Mouse (Mus musculus): ENCODE results near the gene Ipo11.
"Not testable (repeated sequence)": the region's sequence is repeated elsewhere in the genome, so short reads cannot be mapped to it uniquely, and the experiment has no call there.

Gene Ipo11

DNA sequence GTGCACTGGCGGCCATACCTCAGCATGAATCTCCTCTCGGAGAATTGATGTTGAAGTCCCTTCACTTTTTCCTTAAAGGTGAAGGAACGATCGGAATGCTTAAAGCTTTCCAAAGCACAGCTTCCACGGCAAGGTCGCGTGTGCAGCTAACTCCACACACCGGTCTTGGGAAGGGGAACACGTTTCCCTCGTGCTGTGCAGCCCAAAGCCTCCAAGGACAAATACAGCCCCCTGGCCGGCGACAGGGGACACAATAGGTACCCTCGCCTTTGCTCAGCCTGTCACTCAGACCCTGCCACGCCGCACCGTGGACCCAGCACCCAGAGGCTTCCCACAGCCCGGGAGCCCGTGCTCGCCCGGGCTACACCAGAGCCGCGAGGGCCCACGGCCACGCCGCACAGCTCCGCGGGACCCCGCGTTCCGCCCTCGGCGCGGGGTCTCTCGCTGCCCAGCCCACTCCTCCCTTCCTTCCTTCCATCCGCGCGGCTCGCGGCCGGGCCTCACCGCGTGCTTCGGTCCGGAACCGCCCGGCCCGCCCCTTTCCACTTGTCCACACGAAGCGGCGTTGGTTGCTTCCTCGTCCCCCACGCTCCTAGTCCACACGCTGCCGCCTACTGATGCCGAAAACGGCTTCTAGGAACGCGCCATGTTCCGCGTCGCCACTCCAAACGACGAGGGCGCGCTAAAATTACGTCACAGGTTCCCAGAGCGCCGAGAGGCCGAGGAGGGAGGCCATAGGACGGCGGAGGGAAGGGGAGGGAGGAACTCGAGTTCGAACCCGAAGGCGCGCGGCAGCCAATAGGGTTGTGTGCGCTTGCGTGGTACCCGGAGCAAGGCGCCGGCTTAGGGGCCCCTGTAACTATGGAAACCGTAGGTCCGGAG, at the start of gene Ipo11:
Gene Ipo11, minus strand, starts transcription at position 703 of the 882 bp plus-strand sequence.
- DNase-seq, result peak; percentile 86

DNA sequence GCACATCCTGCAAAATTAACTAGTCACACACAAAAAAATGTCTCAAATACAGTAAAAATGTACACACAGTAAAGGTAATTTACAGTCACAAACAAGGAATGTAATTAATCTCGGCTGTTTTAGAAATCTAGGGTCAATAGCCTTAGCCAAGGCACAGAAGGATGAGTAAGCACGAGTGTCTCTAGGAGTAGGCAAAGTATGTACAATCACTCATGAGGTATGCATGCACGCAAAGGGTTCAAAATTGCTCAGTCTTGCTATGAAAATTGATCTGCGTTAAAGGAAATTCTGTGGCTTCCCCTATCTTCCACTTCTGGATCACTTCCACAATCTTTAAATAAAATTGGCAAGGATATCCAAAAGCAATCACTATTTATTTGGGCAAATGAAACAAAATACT, 24.7 kb upstream of the Ipo11 start:
- no peak for DNase-seq

DNA sequence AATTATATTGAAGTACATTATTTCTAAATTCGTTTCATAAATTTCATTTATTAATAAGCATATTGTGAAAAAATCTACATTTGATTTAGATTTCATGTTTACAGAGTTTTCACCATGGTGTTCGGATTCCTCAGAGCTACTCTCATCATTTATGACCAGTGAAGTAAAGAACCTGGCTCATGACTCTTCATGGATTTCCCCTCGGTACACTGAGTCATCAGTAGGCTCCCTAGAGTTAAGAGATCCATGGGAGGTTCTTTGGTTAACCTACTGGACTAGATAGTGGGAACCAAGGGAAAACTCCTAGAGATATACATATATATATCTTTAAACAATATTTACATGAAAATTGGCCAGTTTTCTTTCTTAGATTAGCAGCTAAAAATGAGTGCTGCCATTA, 23.8 kb upstream of the Ipo11 start:
- no peak for DNase-seq

DNA sequence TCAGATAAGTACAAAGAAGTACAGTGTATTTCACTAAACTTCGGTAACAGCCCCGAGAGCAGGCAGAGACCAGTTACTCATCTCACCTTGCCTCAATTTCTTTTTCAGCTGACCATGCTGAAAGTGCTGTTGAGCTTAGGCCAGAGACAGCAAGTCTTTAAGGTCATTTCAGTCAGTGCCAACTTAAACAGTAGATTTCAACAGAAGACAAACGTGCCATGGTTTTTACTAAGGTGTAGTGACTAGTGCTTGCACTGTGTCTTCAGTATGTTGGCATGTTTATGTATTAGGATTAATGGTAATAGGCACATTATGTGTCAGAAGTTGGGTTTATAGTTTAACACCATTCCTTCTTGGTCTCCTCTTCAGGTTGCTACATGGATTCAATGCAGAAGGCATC, 21.5 kb upstream of the Ipo11 start:
- no peak for DNase-seq

DNA sequence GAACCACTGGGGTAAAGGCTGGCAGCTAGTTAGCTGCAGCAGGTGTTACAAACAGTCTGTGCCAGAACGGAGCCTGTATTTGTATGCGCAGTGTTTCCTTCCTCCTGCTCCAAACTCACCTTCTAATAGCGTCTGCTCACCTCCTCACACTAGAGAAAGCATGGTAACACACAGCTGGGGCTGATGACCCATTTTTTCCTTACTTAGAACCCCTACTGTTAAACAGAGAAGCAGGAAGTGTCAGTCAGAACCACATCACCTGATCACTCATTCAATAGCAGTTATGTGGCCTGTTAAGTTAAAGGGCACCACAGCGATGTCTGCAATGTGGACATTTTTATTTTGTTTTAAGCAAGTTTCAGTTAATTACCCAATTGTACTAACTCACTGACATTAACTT, 20.8 kb upstream of the Ipo11 start:
- DNase-seq, result no peak

DNA sequence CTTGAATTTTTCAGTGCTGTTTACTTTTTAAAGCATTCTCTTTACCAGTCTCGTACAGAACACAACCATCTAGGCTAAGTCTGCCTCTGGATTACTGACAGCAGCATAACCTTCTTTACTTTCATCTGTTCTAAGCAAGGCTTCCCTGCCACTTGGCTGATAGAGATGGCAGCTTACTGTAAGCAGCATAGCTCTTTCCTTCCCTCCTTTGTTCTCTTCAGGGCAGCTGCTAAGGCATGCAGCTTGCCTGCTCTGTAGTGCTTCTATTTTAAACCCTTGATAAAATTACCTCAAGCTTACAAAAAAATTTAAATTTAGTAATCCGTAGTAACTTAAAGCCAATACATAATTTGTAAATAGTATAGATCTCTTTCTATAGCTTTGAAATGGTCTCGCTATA, 18.1 kb upstream of the Ipo11 start:
- DNase-seq, result no peak

DNA sequence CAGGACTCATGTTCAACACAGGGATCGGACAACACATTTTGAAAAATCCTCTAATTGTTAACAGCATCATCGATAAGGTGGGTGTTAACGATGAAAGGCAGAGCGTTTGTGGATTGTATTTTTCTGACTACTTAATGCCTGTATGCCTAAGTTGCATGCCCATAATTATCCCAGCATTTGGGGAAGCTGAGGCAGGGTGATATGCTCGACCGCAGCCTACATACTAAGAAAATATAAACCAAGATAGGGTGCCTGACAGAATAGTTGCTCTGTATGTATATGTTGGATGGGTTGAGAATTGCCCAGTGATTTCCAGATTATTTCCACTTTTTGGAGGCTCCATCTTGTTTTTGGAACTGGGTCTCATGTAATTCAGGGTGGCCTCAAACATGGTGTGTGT, 10.8 kb upstream of the Ipo11 start:
- DNase-seq, result no peak

DNA sequence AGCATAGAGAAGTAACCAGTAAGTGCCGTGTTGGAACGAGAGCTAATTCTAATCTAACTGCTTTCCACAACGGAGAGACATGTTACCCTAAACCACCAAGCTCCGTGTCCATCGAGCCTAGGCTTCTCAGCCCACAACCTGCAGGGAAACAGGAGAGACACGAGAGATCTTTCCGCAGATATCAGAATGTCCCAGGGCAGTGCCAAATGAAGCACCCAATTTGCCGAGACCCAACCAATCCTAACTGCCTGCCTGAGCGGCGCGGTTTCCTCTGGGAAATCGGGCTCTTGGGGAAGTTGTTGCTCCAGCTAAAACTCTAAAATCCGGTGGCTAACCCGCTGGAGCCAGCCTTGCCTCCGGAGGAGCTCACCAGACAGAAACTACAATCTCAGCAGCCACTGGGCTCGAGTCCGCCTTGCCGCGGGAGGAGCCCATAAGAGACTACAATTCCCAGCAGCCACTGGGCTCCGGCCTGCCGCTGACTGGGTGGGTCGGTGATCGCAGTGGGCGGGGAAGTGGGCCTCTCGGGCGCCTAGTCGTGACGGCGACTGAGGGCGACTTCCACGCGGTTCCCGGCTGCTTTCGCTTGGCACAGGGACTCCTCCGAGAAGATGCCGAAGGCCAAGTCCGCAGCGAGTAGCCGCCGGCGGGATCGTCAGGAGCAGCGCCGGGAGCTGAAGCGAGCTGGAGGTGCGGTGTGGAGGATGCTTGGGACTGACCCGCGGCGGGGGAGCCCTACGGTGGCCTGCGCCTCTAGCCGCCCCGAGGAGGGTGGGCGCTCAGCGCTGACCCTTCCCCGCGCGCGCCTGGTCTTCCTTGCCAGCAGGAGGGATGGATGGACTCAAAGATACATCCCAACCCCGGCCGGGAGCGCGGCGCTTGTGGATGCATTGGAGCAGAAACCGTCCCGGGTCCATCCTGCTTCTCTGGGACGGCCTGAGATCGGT, 10.1 kb upstream of the Ipo11 start, which contains the start of gene Dimt1:
Gene Dimt1, plus strand, starts transcription at position 534 of the 947 bp plus-strand sequence.
- peak; percentile 93 for DNase-seq

DNA sequence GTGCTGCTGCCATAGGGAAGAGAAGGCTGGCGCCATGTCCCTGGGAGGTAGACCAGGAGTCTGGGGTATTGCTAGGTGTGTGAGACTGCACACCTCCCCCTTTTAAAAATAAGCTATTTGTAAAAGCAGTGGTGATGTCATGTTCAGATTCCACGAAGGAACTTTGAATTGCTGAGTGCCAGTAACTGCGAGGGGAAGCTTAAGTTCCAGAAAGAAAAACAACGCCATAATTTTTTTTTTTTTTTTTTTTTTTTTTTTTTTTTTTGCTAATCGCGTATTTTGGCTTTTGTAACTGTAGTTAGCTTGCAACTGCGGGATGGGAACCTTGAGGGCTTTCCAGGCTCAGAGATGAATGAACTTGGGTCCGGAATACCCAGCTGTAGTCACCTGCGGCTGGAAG, 8.8 kb upstream of the Ipo11 start:
- peak; percentile 11 for DNase-seq

DNA sequence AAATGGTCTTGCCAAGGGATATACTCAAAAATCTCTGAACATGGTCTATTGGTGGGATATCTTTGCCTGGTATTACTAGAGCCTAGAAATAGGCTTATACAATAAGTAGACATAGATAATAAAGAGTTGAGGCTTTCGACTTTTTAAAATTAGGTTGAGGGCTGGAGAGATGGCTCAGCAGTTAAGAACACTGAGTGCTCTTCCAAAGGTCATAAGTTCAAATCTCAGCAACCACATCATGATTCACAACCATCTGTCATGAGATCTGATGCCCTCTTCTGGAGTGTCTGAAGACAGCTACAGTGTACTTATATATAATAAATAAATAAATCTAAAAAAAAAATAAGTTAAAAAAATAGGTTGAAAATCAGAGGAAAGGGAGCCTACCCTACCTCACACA, 6.0 kb upstream of the Ipo11 start:
- no peak for DNase-seq

DNA sequence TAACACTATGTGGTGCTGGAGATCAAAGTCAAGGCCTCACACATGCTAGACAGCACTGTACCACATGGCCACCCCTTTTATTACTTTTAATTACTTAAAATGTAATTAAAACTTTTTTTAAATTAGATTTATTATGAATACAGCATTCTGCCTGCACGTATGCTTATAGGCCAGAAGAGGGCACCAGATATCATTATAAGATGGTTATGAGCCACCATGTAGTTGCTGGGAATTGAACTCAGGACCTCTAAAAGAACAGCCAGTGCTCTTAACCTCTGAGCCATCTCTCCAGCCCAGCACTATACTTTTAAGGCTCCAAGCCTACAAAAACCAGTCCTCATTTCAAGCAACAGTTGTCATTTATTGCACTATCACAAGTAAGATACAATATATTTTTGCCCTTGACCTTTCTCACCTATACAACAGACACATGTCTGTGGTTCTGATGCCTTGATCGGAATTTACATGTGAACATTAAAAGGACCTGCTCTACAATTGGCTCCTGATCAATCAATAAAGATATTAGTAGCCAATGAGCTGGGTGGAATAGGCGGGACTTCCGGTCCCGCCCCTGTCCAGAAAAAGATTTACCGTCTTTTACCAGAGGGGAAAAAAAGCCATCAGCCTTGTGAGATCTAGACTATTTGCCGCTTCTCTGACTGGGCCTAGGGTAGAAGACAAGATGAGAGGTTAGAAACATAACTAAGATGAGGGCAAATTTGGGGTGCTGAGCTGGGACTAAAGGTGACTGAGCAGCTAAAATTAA, 4.6 kb upstream of the Ipo11 start:
- DNase-seq, result no peak

DNA sequence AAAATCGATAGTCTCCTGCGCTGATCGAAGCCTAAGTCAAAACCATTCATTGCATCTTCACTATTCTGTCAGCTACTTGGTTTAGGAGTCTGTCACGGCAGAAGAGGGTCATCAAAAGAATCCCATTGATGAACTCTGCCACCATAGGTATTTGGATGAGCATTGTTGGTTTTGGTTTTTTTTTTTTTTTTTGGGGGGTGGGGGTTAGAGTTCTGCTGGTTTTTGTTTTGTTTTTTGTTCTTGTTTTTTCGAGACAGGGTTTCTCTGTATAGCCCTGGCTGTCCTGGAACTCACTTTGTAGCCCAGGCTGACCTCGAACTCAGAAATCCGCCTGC, 347 bp upstream of the Ipo11 start:
- no peak for DNase-seq

DNA sequence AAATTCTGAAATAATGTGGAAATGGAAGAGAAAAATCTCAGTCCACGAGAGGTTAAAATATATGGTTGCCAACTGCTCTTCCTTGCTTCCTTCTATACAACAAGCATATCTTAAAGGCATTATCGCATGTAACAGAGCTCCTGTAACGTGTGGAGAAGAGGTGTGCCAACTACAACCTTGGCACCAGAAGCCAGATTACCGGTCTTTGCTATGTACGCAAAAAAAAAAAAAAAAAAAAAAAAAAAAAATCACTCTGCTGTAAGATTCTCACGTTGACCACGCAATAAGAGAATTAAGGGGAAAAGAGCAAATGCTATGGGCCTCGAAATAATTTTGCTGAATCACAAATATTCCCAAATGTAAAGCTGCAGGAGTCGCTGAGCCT, 895 bp downstream of the Ipo11 start:
- DNase-seq, result no peak

DNA sequence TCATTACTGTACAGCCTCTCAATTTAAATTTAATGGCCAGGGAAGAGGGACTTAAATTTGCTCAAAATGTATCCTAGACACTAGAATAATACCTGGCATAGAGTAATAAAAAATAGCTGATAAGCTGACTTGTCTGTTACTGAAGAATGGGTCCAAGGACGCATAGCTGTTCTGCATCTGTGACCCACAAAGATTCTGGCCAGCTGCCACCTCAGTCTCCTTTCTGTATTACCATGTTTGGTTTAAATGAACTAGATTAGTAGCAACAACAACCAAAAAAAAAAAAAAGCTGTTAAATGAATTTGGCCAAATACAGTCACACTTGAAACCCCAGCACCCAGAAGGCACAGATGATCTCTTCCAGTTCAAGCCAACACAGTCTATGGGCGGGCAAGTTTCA, 7.6 kb downstream of the Ipo11 start:
- DNase-seq, result no peak

DNA sequence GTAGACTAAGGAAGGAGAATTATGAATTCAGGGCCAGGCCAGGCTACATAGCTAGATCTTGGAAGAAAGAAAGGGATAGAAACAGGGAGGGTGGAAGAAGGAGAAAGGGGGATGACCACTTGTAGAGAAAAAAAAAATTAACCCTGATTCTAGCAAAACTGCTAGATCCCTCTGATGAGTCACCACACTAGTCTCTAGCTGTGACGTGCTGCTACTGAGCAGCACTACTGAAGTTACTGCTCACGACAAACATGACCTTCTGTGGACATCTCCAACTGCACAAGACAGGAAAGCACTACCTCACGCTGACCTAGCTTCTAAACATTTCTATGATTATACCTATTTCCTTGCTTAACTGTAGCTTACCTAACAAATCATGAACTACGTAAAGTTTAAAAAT, 8.5 kb downstream of the Ipo11 start:
- DNase-seq, result no peak

DNA sequence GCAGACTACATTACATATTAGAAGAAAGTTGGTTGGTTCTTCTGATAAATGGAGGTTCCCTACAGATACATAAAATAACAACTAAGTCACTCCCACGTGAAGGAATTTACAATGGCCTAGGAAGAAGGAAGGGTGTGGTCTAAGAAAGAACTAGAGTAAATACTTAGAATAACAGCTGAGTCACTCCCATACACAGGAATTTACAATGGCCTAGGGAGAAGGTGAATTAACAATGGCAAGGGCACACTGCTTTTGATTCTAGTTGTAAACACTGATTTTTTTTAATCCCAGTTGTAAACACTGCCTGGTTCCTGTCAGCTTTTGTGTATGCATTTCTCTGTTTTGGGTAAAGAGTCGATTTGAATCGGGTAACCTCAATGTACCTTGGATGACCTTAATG, 10.8 kb downstream of the Ipo11 start:
- DNase-seq, result not testable (repeated sequence)

DNA sequence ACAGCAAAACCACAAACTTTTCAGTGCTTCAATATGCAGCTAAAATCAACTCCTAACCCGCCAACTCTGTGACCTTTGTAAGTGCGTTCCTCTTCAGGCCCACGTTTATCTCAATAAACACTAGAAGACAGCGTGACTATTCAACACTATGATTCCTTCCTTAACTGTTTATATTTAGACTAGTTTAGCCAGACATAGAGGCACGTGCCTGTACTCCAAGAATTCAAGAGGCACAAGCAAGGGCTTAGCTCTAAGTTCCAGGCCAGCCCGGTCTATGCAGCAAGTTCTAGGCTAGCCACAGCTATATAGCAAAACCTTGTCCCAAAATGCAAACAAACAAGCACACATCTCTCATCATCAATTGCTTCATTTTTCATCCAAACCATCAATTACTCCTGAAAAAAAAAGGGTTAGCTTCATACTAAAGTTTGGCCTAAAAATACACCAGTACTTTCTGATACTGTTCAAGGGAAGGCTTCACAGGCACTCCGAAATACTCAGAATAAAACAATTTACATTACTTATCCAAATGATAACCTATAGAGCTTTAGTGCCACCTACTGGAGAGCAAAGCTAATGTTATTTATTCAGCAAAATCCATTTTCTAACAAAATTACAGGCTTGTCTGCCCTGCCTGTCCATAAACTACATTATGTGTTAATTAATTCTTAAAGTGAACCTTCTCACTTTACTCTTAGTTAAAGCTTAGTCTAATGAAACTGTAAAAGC, 18.3 kb downstream of the Ipo11 start:
- peak; percentile 50 for DNase-seq

DNA sequence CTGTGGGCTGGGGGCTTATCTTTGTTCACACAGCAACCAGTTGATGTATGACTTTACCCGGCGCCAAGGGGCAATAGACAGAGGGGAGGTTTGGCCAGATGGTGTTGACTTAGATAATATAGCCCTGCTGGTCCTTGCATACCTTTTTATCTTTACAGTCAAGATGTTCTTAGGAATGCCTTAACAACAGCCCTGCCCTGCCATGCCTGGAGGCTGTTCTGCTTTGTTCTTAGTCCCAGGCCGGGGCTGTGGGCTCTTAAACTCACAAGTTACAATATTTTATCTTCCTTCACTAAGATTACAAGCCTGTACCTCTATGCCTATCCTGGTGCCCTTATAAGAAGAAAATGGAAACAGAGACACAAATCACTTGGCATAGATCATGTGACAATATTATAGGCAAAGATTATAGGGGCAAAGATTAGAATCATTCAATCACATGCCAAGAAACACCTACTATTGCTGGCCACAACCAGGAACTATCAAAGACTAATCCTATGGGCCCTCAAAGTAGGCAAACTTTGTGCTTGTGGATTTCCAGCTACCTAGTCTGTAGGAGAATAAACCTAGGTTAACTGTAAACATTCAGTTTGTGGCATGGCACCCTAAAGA, 23.5 kb downstream of the Ipo11 start:
- DNase-seq, result no peak

DNA sequence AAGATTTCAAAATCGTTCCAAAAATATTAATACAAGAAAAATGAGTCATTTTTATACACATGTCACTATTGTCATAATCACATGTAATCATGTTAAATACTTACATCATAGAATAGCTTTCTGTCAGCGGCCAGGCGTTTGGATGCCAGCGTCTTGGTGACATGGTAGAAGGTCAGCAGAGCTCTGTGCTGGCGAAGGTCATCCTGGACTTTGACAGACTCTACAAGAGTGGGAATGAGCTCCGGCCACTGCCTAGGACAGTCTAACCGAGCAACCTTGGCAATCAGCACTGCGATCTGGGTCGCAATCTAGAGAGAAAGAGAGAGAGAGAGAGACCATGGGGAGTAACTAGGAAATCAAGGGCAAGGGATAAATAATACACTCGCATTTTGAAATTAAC, 26.7 kb downstream of the Ipo11 start:
- no peak for DNase-seq

DNA sequence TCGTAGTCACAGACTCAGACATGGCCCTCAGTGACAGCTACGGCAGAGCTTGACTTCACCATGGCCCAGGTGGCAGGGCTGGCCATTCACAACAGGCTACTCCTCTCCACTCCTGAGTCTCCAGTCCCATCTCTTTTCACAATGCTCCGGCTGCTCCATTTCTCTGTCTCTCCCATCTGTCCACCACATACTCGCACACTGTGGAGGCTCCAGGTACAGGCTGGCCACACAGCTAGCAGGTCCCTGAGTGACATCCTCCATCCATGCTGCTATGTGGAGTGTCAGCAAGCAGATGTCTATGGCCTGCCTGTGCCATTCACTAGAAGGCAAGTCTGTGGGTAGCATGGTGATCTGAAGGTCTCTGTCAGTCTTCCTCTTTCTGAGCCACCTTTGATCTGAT, 29.5 kb downstream of the Ipo11 start:
- peak; percentile 52 for DNase-seq

DNA sequence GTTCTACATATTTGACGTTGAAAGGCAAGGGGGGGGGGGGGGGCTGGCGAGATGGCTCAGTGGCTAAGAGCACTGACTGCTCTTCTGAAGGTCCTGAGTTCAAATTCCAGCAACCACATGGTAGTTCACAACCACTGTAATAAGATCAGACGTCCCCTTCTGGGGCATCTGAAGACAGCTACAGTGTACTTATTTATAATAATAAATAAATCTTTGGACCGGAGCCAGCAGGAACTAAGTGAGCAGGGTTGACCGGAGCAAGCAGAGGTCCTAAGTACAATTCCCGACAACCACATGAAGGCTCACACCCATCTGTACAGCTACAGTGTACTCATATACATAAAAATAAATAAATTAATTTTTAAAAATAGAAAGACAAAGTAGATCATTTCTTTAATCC, 31.6 kb downstream of the Ipo11 start:
- not testable (repeated sequence) for DNase-seq

DNA sequence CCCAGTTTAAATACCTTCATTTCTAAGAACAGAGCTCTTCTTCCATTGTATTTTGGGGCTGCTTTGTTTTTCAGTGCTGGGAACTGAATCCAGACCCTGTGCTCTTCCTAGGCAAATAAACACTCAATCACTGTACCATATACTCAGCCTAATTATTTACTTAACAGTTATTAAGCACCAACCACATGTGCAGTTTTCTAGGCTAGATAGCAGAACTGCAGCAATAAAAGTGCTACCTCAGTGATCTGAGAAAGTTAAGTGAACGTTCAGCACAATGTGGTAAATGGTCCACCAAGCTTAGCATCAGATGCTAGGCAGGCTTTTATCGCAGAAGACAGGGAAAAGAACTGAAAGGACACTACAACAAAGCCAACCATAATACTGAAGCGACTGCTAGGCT, 32.1 kb downstream of the Ipo11 start:
- DNase-seq, result no peak

All from cerebellum, adult 9-10 months (tissue).